Mouse (Mus musculus): ENCODE measurements around the gene Fat3. TPM values are rescaled to one million over a fixed set of nuclear protein-coding genes. Genes with fewer than 3 reads are reported as not detected.

Fat3 gene
- total RNA-seq (2021) = 1 to 10 TPM; 1.6 to 1.7 TPM
- long read RNA-seq, experiment 1 = 0 reads
- long read RNA-seq, experiment 2 = 0 reads

GRCm38 (mm10) chr9:16501186-16501711 is at the start of gene Fat3:
Gene Fat3, minus strand, starts transcription at chr9:16501285.
- DNase-seq = no peak
- intact Hi-C loops (cut with DNase I; ENCODE audit: low total_unique reads) = no loop called here

DNA sequence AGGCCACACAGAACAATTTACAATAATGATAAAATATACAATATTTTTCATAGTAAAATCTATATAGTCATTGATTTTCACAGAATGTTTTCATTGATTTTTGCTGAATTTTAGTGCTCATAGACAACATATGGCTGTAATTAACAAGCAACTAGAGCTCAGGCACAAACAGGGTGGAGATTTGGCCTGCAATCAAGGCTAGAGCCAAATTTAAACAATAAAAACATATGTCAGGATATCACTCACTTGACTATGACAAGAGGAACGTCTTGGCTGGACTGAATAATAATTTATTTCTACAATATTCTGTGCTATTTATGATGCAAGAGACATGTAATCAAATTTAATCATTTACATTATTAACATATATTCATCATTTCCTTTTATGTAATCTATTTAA is 31.8 kb upstream of the Fat3 start:
- intact Hi-C loops (cut with DNase I; ENCODE audit: low total_unique reads) = no loop called here
- DNase-seq = no peak

GRCm38 (mm10) chr9:16517543-16517942 is 16.5 kb upstream of the Fat3 start:
- no peak for DNase-seq
- intact Hi-C loops (cut with DNase I; ENCODE audit: low total_unique reads) = no loop called here

DNA sequence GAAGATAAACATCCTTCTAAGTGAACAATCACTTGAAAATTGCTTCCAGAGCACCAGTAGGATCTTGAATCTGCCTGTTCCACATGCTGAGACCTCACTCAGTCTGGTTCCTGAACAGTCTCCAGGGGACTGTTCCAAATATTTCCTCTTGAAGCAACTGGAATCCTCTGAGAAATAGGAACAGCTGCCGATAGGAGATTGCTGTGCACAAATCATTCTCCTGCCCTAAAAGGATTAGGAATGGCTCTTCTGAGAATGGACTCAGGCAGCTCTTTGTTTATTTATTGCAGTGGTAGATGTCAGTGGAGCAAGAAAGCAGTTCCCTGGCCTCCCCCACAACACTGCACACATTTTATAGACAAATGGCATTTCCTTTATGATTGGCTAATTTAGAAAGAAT is 10.9 kb upstream of the Fat3 start:
- DNase-seq = no peak
- intact Hi-C loops (cut with DNase I; ENCODE audit: low total_unique reads) = no loop called here

GRCm38 (mm10) chr9:16503776-16504175 is 2.7 kb upstream of the Fat3 start:
- intact Hi-C loops (cut with DNase I; ENCODE audit: low total_unique reads) = no loop called here

DNA sequence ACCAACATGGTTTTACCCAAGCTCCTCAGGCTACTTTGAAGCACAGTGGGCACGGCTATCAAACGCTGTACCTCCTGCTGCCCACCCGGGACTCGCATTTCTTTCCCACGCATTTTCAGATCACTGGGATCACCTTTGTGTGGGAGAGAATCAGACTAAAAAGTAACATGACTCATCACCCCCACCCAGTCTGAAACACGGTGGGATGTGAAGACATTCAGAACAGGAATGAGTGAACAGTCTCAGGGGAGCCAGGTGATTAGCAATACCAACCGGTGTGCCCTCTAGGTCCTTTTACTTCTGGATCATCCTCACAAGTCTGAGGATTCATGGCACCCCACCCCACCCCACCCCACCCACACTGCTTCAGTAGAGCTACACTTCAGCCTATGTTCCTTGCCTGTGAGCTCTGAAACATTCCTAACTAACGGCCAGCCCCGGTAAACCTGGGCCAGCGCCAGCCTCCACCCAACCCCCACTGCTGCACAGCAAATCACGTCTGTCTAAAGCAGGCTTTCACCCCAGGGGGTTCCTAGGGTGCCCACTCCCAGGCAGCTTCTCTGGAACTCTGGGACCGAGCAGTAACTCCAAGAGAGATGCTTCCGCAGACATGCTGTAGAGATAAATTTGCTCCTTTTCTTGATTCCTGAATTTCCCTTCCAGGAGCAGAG is 1.7 kb upstream of the Fat3 start:
- intact Hi-C loops (cut with DNase I; ENCODE audit: low total_unique reads) = no loop called here
- no peak for DNase-seq

More at GRCm38 (mm10) chr9:16503776-16504175, 2.7 kb upstream of the Fat3 start:
- DNase-seq = no peak

- peak; percentile 64 for DNase-seq
- intact Hi-C loops (cut with DNase I; ENCODE audit: low total_unique reads) = no loop called here
These were observed 1.0 kb upstream of the Fat3 start for GRCm38 (mm10) chr9:16501990-16502672.

- peak; percentile 29 for DNase-seq
- intact Hi-C loops (cut with DNase I; ENCODE audit: low total_unique reads) = no loop called here
These were observed 501 bp downstream of the Fat3 start for GRCm38 (mm10) chr9:16500382-16501185.

GRCm38 (mm10) chr9:16499621-16500381 is 1.3 kb downstream of the Fat3 start:
- intact Hi-C loops (cut with DNase I; ENCODE audit: low total_unique reads) = no loop called here
- DNase-seq = peak; percentile 18

DNA sequence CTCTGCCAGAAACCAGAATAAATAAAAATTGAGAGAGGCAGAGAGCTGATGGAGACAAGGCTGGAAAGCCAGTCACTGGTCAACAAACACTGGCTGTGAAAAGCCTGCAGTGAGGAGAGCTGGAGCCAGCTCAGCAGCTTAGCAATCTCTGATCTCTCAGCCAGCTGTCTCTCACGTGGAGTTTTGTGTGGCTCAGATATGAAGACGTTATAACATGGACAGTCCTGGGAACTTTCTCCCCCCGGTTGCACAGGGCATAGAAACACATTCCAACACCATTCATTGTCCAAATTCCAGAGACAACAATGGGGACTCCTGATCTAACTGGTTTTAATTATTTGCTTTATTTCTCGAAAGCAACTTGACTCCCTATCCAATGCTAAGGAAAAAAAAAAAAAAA is 2.2 kb downstream of the Fat3 start:
- DNase-seq = no peak
- intact Hi-C loops (cut with DNase I; ENCODE audit: low total_unique reads) = no loop called here

GRCm38 (mm10) chr9:16497361-16497760 is 3.7 kb downstream of the Fat3 start:
- intact Hi-C loops (cut with DNase I; ENCODE audit: low total_unique reads) = no loop called here
- DNase-seq = no peak

DNA sequence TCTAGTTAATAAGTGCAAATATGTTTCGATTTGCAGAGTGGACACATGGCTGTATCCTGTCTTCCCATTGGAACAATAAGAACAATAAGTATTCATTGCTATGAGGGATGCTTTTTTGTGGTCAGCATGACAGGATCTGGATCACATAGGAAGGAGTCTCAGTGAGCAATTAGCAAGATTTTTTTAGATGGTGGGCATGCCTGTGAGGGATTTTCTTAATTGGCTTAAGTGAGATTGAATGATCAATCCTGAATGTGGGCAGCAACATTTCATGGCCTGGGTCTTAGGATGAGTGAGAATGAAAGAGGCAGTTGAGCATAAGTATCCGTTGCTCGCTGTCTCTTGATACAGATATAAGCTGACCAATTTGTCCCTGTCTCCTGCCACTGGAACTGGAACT is 4.8 kb downstream of the Fat3 start:
- no peak for DNase-seq
- intact Hi-C loops (cut with DNase I; ENCODE audit: low total_unique reads) = no loop called here

DNA sequence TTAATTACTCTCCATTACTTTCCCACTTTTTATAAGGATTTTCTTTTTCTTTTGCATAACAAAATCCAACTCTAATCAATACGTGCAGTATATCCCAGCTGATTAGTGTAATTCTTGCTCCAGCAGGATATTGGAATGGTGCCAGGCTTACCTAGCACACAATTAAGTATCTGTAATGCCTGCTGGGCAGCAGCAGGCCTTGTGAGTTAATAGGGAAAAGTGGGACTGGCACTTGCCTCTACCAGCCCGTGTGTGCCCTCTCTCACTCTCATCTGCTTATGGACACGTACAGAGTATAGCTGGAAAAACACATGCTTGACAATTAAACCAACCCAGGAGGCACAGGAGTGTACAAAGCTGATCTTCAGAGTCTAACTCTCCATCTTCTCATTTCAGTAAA is 11.4 kb downstream of the Fat3 start:
- no peak for DNase-seq
- intact Hi-C loops (cut with DNase I; ENCODE audit: low total_unique reads) = no loop called here

DNA sequence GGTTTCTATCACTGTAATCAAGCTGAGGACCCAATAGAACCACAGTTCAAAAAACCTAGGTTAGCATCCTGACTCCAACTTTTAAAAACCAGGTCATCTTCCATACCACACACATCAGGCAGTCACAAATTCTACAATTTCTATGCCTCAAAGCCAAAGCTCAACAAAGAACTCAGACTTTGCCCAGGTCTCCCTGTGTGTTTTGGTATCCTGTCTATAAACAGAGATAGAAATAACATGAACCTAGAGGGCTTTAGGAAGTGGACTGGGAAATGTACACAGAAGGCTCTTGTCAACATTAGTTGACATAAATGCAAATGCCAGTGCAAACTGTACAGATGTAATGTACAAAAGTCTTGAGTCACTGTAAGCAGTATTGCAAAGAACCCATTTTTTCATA is 13.5 kb downstream of the Fat3 start:
- intact Hi-C loops (cut with DNase I; ENCODE audit: low total_unique reads) = no loop called here

GRCm38 (mm10) chr9:16486229-16486628 is 14.9 kb downstream of the Fat3 start:
- intact Hi-C loops (cut with DNase I; ENCODE audit: low total_unique reads) = no loop called here
- no peak for DNase-seq

More for the DNA sequence above, 13.5 kb downstream of the Fat3 start:
- no peak for DNase-seq

- intact Hi-C loops (cut with DNase I; ENCODE audit: low total_unique reads) = no loop called here
- no peak for DNase-seq
These were observed 15.9 kb downstream of the Fat3 start for GRCm38 (mm10) chr9:16485173-16485572.

DNA sequence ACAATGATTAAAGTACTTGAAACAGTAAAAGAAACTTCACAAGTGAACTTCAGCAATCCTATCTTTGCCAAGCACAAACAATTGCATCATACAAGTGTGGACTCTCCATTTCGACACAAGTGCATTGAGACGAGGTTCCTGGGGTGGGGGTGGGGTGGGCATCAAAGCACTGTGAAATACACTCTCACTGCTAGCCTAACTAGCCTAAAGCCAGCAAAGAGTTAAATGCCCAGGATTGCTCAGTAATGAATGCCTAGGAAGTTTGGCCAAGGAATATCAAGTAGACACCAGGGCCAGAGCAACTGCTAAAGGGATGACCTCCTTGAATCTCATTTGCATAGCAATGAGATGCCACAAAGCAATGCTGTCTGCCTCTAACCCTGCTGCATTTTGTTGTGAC is 16.3 kb downstream of the Fat3 start:
- no peak for DNase-seq
- intact Hi-C loops (cut with DNase I; ENCODE audit: low total_unique reads) = no loop called here

DNA sequence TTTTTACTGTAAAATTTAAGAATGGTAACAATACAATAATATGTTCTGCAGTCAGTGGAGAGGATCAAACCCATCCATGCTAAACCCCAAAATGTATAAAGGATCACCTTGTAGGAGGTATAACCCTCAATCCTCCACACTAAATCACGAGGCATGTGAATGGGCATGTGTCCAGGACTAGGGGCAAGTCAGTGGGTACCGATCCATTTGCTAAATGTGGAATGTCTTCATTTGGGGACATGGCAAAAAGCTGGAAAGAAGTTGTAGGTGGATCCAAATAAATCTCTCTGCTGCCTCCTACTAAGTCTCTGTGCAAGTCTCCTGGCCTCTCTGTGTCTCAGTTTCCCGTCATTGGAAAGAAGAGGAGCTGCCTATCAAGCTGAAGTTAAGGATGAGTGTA is 39.6 kb downstream of the Fat3 start:
- intact Hi-C loops (cut with DNase I; ENCODE audit: low total_unique reads) = no loop called here
- no peak for DNase-seq

DNA sequence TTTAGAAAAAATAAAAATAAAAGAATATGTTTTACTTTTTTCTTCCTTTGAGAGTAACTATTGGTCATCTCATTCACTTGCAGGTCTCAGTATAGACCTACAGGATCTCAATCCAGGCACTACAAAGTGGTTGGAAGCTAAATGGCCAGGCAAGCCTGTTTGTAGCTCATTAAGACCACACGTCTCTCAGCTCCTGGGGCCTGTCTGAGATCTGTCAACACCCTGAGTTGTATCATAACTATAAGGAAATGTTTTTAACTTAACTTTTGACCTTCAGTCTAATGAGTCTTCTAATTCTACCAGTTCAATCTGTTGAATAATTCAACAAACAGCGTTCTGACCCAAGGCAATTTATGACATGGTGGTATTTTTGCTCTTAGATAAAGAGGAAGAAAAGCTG is 40.5 kb downstream of the Fat3 start:
- intact Hi-C loops (cut with DNase I; ENCODE audit: low total_unique reads) = no loop called here
- DNase-seq = no peak

DNA sequence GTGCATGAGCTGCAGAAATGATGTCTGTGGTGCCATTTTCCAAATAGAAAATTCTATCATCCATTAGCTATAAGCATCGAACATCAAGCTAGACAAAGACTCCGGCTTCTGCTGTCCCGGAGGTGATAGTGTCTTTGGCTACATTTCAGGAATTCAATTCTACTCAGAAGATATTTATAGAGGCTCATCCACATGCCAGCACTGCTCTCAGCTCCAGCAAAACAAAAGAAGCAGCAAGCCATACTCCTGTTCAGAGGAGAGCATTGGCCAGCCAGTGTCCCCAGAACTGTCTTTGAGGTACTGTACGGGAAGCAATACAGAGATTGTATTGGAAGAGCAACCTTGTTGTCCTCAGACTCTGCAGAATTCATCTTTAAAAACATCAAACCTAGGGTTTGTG is 59.2 kb downstream of the Fat3 start:
- no peak for DNase-seq
- intact Hi-C loops (cut with DNase I; ENCODE audit: low total_unique reads) = no loop called here
